Mouse (Mus musculus) cerebellum, adult 2 months (tissue): ENCODE data around the gene Olfr1501.

Source experiments
- CTCF ChIP-seq: fragments of 200-500 bp; IDR thresholded peaks from 2 replicates; pipeline ENCODE4 v1.5.1; 2011; ENCODE audit warnings: low read depth, mild to moderate bottlenecking, control low read depth, low read length, moderate library complexity, borderline replicate concordance; ENCODE audit not compliant: insufficient read depth
- POLR2A ChIP-seq: fragments of 200-500 bp; IDR thresholded peaks from 2 replicates; pipeline ENCODE4 v1.6.1; 2011; ENCODE audit warnings: low read length, control low read depth, borderline replicate concordance; ENCODE audit not compliant: insufficient read depth

- no peak for TF ChIP-seq CTCF
- no peak for TF ChIP-seq POLR2A
These were observed 11.0 kb upstream of the Olfr1501 start, which contains the start of gene Olfr1502 for GRCm38 (mm10) chr19:13861495-13861894.
